Mouse (Mus musculus): ENCODE measurements at regions not wholly inside any gene's neighbourhood (a gene's known extent, or its start where the extent isn't known, plus 50 kb on each side); places are given as distances from the start of the nearest gene placed in this dataset.

DNA sequence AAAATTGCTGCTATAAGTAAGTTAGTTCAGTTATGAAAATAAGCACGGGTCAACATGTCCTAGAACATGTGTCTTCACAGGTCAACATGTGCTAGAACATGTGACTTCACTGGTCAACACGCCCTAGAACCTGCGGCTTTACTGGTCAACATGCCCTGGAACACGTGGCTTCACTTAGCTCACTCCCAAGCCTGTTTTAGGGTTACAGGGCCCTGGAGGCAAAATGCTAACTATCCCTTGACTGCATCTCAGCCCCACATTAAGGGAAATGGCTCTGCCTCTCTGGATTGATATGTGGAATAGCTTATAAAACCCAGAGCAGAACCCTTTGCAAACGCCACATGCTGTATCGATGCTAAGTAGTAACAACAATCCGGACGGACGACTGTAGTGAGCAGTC, 67.8 kb downstream of the Nkx6-1 start:
- H3K27me3 ChIP-seq (ENCODE audit: control insufficient read depth, insufficient read depth, low read length), result no peaks in the 10 kb centered on the region

DNA sequence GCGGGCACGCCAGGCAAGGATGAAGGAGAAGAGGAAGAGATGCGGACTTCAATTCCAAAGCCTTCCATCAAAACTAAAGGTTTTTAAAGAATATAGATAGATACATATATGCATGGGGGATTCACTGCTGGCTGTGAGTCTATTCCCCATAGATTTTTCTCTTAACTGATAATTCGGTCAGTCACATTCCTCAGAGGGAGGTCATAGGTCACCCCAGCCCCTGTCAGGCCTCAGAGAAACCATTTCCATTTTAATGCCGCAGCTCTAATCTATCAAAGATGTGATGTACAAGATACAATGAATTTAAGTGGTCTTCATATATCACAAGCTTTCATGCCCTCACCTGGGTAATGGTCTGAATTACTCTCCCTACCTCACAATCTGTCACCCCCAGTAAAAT, 73.6 kb downstream of the Nkx6-1 start:
- Histone ChIP-seq H3K4me2 (ENCODE audit: low read depth, low read length) (no peak overlapping the region), H3K27ac (ENCODE audit: low read length) (no peak overlapping the region), H3K9ac (ENCODE audit: low read length) (no peak overlapping the region), H3K9me3 (replicated peaks; ENCODE audit: control insufficient read depth, low read length) (no peaks in the 10 kb centered on the region), H3K4me3 (ENCODE audit: low read length) (no peak overlapping the region), H3K27me3 (ENCODE audit: control insufficient read depth, insufficient read depth, low read length) (no peaks in the 10 kb centered on the region), H3K4me1 (ENCODE audit: control insufficient read depth, insufficient read depth, low read length) (no peaks in the 10 kb centered on the region), H3K36me3 (ENCODE audit: control insufficient read depth, insufficient read depth) (no peaks in the 10 kb centered on the region)
- no peak for ATAC-seq (replicated peaks; ENCODE audit: extremely low read depth, insufficient read depth, low FRiP score)
- WGBS, result 85% methylated on average over 5 of the region's 5 CpGs

More for the DNA sequence above, 67.8 kb downstream of the Nkx6-1 start:
- Histone ChIP-seq H3K36me3 (ENCODE audit: control insufficient read depth, insufficient read depth) (no peaks in the 10 kb centered on the region), H3K27ac (ENCODE audit: low read length) (no peak overlapping the region), H3K4me1 (ENCODE audit: control insufficient read depth, insufficient read depth, low read length) (no peaks in the 10 kb centered on the region), H3K4me3 (ENCODE audit: low read length) (no peak overlapping the region), H3K9ac (ENCODE audit: low read length) (no peak overlapping the region), H3K9me3 (replicated peaks; ENCODE audit: control insufficient read depth, low read length) (no peaks in the 10 kb centered on the region), H3K4me2 (ENCODE audit: low read depth, low read length) (no peak overlapping the region)
- WGBS, result 85% methylated on average over 9 of the region's 9 CpGs
- no peak for ATAC-seq (replicated peaks; ENCODE audit: extremely low read depth, insufficient read depth, low FRiP score)

DNA sequence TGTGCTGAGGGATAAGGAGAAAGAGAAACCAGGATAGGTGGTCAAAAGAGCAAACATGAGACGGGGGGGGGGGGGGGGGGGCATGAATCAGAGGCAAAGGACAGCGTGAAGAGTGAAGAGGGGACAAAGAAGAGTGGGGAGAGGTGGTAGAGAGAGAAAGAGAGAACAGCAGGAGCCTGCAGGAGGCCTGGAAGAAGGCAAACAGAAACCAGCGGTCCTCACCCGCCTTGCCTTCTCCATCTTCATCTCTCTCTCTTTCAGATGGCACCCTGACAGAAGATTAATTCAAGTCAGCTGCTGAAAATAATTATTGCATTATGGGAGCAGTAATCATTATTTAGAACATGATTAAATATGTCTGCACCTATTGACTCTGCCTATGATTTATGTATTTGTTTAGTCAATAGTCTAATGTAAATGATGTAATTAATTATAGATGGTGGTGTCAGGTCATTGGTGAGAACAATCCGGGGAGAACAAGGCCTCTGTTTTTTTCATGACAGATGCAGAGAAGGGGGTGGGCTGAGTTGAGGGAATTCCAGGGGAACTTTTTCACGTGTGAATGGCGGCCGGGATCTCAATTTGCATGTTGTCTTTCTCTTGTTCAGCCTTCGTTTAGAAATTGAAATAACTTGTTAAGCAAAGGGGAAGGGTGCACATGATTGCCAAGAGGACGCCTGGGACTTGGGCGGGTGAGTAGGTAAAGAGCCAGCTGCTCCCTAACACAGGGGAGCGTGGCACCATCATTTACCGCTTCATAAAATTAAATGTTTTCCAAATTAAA, 74.3 kb downstream of the Nkx6-1 start:
- no peaks in the 10 kb centered on the region for H3K27me3 ChIP-seq (ENCODE audit: control insufficient read depth, insufficient read depth, low read length)
- H3K9me3 ChIP-seq (replicated peaks; ENCODE audit: control insufficient read depth, low read length), result no peaks in the 10 kb centered on the region
- H3K4me1 ChIP-seq (ENCODE audit: control insufficient read depth, insufficient read depth, low read length), result no peaks in the 10 kb centered on the region
- H3K9ac ChIP-seq (ENCODE audit: low read length), result no peak overlapping the region
- no peak for ATAC-seq (replicated peaks; ENCODE audit: extremely low read depth, insufficient read depth, low FRiP score)
- no peak overlapping the region for H3K4me2 ChIP-seq (ENCODE audit: low read depth, low read length)
- 62% methylated on average over 13 of the region's 13 CpGs for WGBS
- no peak overlapping the region for H3K4me3 ChIP-seq (ENCODE audit: low read length)
- H3K36me3 ChIP-seq (ENCODE audit: control insufficient read depth, insufficient read depth), result no peaks in the 10 kb centered on the region
- H3K27ac ChIP-seq (ENCODE audit: low read length), result no peak overlapping the region

DNA sequence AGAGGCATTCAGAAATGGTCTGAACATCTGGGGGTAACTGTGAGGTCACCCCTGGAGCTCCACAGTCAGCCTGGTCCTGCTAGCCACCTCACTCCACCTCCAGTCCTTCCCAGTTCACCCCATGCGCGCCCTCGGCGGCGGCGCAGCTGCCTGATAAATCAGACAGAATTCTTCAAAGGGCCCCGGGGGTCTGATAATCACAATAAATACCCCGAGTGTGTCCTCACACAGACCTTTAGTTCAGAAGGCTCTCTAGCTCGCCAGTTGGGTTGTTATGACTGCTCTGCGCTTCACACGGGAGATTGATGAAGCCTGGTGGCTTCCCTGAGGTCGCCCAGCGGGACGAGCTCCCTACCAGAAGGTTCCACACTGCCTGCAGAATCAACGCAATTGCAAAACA, 91.8 kb downstream of the Nkx6-1 start:
- ATAC-seq (replicated peaks; ENCODE audit: extremely low read depth, insufficient read depth, low FRiP score), result no peak
- 77% methylated on average over 15 of the region's 15 CpGs for WGBS
- Histone ChIP-seq H3K27ac (ENCODE audit: low read length) (no peak overlapping the region), H3K9me3 (replicated peaks; ENCODE audit: control insufficient read depth, low read length) (no peaks in the 10 kb centered on the region), H3K4me1 (ENCODE audit: control insufficient read depth, insufficient read depth, low read length) (no peaks in the 10 kb centered on the region), H3K4me3 (ENCODE audit: low read length) (no peak overlapping the region), H3K36me3 (ENCODE audit: control insufficient read depth, insufficient read depth) (no peaks in the 10 kb centered on the region), H3K4me2 (ENCODE audit: low read depth, low read length) (no peak overlapping the region), H3K27me3 (ENCODE audit: control insufficient read depth, insufficient read depth, low read length) (no peaks in the 10 kb centered on the region), H3K9ac (ENCODE audit: low read length) (no peak overlapping the region)

DNA sequence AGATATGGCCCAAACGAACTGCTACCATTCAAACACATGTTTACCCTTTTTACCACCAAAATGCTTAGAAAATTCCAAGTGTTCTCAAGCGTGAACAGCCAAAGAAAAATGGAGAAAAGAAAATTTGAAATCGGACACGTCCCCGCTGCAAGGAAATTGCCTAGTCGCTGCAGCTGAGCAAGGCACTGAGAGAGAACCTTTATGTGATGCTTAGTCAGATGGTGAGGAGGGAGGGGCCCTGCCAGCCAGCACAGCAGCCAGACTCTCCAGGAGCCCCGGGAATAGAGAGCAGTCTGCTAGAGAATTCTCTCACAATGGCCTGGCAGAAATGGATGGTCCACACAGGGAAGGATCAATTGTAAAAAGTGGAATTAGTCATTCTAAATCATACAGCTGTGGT, 99.0 kb downstream of the Nkx6-1 start:
- Histone ChIP-seq H3K36me3 (ENCODE audit: control insufficient read depth, insufficient read depth) (no peaks in the 10 kb centered on the region), H3K9ac (ENCODE audit: low read length) (no peak overlapping the region), H3K27me3 (ENCODE audit: control insufficient read depth, insufficient read depth, low read length) (no peaks in the 10 kb centered on the region), H3K4me2 (ENCODE audit: low read depth, low read length) (no peak overlapping the region), H3K4me1 (ENCODE audit: control insufficient read depth, insufficient read depth, low read length) (no peaks in the 10 kb centered on the region), H3K9me3 (replicated peaks; ENCODE audit: control insufficient read depth, low read length) (no peaks in the 10 kb centered on the region), H3K4me3 (ENCODE audit: low read length) (no peak overlapping the region), H3K27ac (ENCODE audit: low read length) (no peak overlapping the region)
- ATAC-seq (replicated peaks; ENCODE audit: extremely low read depth, insufficient read depth, low FRiP score), result no peak
- WGBS, result 52% methylated on average over 7 of the region's 7 CpGs

DNA sequence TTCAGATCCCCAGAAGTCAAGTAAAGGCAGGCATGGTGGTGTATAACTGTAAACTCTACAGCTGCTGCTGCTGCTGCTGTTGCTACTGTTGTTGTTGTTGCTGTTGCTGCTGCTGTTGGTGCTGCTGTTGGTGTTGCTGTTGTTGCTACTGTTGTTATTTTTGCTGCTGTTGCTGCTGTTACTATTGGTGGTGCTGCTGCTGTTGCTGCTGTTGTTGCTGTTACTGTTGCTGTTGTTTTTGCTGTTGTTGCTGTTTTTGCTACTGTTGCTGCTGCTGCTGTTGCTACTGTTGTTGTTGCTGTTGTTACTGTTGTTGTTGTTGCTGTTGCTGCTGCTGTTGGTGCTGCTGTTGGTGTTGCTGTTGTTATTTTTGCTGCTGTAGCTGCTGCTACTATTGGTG, 104.4 kb downstream of the Nkx6-1 start:
- Histone ChIP-seq H3K9ac (ENCODE audit: low read length) (no peak overlapping the region), H3K4me1 (ENCODE audit: control insufficient read depth, insufficient read depth, low read length) (no peaks in the 10 kb centered on the region), H3K4me3 (ENCODE audit: low read length) (no peak overlapping the region), H3K27ac (ENCODE audit: low read length) (no peak overlapping the region), H3K36me3 (ENCODE audit: control insufficient read depth, insufficient read depth) (no peaks in the 10 kb centered on the region), H3K27me3 (ENCODE audit: control insufficient read depth, insufficient read depth, low read length) (no peaks in the 10 kb centered on the region), H3K4me2 (ENCODE audit: low read depth, low read length) (no peak overlapping the region), H3K9me3 (replicated peaks; ENCODE audit: control insufficient read depth, low read length) (no peaks in the 10 kb centered on the region)
- ATAC-seq (replicated peaks; ENCODE audit: extremely low read depth, insufficient read depth, low FRiP score), result no peak

DNA sequence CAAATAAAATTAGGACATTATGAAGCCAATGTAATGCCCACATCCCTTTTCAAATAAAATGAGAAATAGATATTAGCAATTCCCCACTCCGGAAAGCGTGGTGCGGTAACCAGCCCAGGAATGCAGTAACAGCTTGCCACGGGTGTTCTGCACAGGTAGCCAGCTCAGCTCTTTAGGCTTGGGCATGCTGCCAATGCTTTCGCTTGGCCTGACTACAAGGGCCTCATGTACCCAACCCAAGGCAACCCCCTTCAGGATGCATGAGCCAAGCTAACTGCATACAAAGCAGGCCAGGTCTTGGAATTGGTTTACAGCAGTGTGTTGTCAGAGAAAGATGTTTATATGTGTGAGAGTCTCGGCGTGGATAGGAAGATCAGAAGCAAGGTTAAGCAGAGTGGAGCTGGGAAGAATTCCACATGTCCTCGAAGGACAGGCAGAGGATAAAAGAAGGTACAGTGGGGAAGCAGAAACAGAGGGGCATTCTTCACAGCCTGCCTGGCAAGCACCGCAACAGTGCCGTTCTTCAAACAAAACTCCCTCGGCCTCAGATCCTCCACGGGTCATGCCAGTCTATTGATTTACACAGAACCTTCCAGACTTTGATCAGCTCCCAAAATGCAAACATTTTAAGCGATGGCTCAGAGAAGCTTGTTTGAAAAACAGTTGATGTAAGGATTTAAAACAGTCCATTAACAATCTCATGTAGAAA, 106.4 kb downstream of the Nkx6-1 start:
- H3K27me3 ChIP-seq (ENCODE audit: control insufficient read depth, insufficient read depth, low read length), result no peaks in the 10 kb centered on the region
- no peak overlapping the region for H3K9ac ChIP-seq (ENCODE audit: low read length)
- no peak overlapping the region for H3K4me3 ChIP-seq (ENCODE audit: low read length)
- H3K4me2 ChIP-seq (ENCODE audit: low read depth, low read length), result no peak overlapping the region
- 64% methylated on average over 13 of the region's 13 CpGs for WGBS
- H3K36me3 ChIP-seq (ENCODE audit: control insufficient read depth, insufficient read depth), result no peaks in the 10 kb centered on the region
- H3K27ac ChIP-seq (ENCODE audit: low read length), result no peak overlapping the region
- ATAC-seq (replicated peaks; ENCODE audit: extremely low read depth, insufficient read depth, low FRiP score), result no peak
- no peaks in the 10 kb centered on the region for H3K4me1 ChIP-seq (ENCODE audit: control insufficient read depth, insufficient read depth, low read length)
- no peaks in the 10 kb centered on the region for H3K9me3 ChIP-seq (replicated peaks; ENCODE audit: control insufficient read depth, low read length)

DNA sequence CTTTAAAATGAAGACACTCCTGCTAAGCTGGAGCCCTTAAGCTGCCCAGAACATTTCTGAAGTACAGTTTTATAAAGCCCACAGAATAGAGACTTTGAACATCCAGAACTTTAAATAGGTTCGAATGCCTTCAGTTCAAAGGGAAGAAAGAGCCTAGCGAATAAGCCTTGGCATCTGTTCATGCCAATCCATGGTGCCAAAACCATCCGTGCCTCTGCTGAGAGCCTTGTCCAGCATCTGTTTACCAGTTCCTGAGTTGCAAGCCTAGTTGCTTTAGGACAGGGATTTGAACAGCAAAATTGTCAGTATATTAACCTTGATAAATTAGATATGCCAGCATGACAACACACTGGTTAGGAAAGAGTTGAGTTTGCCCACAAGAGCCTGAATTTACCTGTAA, 107.6 kb downstream of the Nkx6-1 start:
- 79% methylated on average over 3 of the region's 3 CpGs for WGBS
- Histone ChIP-seq H3K4me1 (ENCODE audit: control insufficient read depth, insufficient read depth, low read length) (no peaks in the 10 kb centered on the region), H3K9ac (ENCODE audit: low read length) (no peak overlapping the region), H3K4me3 (ENCODE audit: low read length) (no peak overlapping the region), H3K27me3 (ENCODE audit: control insufficient read depth, insufficient read depth, low read length) (no peaks in the 10 kb centered on the region), H3K4me2 (ENCODE audit: low read depth, low read length) (no peak overlapping the region), H3K9me3 (replicated peaks; ENCODE audit: control insufficient read depth, low read length) (no peaks in the 10 kb centered on the region), H3K36me3 (ENCODE audit: control insufficient read depth, insufficient read depth) (no peaks in the 10 kb centered on the region), H3K27ac (ENCODE audit: low read length) (no peak overlapping the region)
- ATAC-seq (replicated peaks; ENCODE audit: extremely low read depth, insufficient read depth, low FRiP score), result no peak

DNA sequence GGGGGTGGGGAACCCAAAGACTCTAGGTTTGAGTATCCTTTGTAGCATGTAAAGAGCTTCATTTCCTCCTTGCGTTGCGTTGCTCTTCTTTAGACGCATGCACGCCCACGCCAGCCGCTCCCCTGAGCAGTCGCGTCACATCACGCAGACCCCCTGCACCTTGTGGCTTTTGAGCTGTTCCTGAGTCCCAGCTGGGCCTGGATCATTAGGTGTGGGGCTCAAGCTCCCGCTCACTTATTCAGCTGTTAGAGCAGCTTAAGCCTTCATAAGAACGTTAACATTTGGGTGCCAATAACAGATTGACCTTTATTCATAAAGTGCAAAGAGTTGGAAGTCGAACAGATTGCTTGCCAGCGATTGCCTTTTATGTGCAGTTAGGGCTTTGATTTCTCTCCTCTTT, 121.5 kb downstream of the Nkx6-1 start:
- Histone ChIP-seq H3K4me1 (ENCODE audit: control insufficient read depth, insufficient read depth, low read length) (peaks cover 5% of the 10 kb centered on the region; the same call in 1 of the 2 replicates), H3K4me2 (ENCODE audit: low read depth, low read length) (no peak overlapping the region), H3K9me3 (replicated peaks; ENCODE audit: control insufficient read depth, low read length) (no peaks in the 10 kb centered on the region), H3K36me3 (ENCODE audit: control insufficient read depth, insufficient read depth) (no peaks in the 10 kb centered on the region), H3K4me3 (ENCODE audit: low read length) (no peak overlapping the region), H3K27me3 (ENCODE audit: control insufficient read depth, insufficient read depth, low read length) (peaks cover 36% of the 10 kb centered on the region), H3K9ac (ENCODE audit: low read length) (no peak overlapping the region), H3K27ac (ENCODE audit: low read length) (no peak overlapping the region)
- WGBS, result 28% methylated on average over 13 of the region's 13 CpGs
- no peak for ATAC-seq (replicated peaks; ENCODE audit: extremely low read depth, insufficient read depth, low FRiP score)

All from heart, embryonic 16.5 days (tissue).